Mouse (Mus musculus) right cerebral cortex, adult 18-20 months (tissue): ENCODE results near the gene Slc7a5.

Source experiments
- DNase-seq: peaks from one replicate; pipeline ENCODE4 v3.0.0; 2022; ENCODE audit warnings: mixed read lengths

Slc7a5 gene

GRCm38 (mm10) chr8:121935341-121936294, 28.1 kb upstream of the Slc7a5 start:
- DNase-seq: peak; percentile 68

DNA sequence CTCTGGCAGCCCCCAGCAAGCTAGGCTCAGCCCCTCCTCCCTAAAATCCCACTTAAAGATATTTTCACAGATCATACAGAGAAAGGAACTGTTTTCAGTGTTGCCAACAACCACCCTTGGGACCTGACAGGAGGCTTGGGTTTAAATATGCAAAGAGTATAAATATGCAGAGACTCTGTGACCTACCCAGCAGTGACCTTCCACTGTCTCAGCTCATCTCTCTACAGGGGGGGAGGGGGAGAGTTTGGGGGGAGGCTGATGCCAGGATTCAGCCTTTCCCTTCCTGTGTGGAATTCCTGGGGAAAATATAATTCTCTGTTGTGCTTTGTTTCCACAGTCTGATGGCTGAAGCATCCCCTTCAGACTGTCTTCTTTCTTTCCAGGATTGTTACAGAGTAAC, 27.4 kb upstream of the Slc7a5 start:
- DNase-seq: no peak

DNA sequence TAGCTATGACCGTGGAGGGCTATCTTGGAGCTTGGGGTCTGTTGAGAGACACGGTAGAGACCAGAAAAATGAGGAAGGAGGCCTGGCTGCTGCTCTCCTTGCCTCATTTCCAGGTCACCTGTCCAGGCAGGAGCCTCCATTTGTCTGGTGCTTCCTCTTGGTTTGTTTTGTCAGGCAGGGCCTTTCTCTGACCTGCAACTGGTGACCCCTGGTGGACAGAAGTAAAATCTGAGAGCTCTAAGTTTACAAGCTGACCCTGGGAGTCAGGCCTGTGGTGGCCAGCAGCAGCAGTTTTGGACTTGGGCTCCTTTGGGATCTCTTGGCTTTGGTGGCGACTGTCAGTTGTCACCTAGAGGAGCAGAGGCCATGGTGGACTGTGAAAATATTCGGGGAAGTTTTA, 27.0 kb upstream of the Slc7a5 start:
- no peak for DNase-seq

DNA sequence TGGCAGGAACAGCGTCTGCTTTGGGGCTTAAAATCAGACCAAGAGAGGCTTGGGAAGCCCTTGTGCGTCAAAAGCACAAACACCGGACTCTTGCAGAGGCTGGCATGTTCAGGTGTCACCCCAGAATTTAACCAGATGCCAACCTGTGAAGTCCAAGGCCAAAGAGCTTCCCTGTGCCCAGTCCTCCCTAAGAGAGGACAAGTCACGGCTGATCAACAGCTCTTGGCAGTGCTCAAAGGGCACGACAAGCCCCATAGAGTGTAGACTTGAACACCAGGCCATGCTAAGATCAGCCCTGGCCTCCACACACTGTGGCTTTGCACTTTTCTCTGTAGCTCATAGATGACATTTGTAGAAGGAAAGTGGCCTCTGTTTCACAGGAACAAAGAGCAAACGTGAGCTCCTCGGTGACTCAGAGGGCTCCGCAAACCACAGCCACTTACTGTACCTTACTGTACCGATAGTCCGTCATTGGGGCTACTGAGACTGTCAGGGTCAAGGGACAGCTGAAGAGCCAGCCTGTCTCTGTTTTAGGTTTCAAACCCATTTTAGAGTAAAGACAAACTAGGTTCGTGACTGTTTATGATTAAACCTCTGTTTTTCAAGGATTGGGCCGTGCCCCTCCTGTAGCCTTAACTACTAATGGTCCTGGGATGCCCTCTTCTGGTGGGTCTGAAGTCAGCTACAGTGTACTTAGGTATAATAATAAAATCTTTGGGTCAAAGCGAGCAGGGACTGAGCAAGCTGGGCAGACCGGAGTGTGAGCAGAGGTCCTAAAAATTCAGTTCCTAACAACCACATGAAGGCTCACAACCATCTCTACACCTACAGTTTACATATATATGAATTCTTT, 25.4 kb upstream of the Slc7a5 start:
- no peak for DNase-seq

DNA sequence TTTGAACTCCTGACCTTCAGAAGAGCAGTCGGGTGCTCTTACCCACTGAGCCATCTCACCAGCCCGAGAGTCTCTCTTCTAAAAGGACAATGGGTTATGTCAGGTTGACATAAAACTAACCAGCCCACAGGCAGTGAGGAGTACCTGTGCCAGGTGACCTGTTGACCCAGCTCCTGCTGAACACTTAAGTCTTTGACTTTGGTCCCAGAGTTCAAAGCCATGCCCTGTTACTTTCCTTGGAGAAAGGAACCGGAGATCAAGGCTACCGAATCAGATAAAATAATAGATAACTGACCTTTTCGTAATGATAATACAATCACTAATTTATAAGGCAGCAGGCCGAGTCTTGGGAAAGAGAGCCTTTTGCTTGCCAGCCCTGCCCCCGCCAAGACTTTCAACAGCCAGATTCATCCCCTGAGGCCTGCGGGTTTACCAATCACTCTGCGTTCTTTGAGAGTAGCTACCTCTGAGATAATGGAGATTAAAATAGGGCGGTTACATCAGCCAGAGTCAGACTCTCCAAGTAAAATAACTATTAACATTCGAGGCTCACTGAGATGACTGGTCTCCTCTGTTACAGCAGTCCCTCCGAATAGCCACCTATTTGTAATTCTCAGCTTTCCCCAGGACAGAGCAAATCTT, 24.7 kb upstream of the Slc7a5 start:
- no peak for DNase-seq

GRCm38 (mm10) chr8:121931571-121931970, 24.1 kb upstream of the Slc7a5 start:
- no peak for DNase-seq

DNA sequence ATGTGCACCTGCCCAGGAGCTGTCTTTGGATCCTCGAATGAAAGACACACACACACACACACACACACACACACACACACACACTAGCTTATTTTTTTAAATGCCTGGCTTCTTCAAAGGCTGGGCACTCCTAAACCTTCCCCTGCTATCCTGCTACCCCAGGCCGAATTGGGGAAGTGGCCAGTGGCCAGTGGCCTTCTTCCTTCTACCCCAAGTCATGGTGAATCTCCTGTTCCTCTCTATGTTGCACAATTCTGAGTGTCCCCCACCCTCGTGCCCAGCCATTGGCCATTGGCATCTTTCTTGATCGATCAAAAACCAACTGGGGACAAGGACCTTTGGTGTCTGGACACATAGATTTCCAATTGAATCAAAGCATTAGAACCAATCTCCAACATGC, 22.6 kb upstream of the Slc7a5 start:
- DNase-seq: no peak

GRCm38 (mm10) chr8:121927316-121927715, 19.8 kb upstream of the Slc7a5 start:
- peak; percentile 33 for DNase-seq

DNA sequence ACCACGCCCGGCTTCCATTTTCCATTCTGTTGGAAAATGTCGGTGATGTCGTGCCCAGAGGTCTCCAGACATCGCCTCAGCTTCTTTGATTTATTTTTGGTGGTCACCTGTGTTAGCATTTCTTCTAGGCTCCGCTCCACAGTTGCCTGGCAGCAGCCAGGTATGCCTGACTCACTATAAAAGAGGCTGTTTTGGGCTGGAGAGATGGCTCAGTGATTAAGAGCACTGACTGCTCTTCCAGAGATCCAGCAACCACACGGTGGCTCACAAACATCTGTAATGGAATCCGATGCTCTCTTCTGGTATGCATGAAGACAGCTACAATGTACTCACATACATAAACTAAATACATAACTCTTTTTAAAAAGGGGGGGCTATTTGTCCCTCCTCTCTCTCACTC, 18.8 kb upstream of the Slc7a5 start:
- no peak for DNase-seq

DNA sequence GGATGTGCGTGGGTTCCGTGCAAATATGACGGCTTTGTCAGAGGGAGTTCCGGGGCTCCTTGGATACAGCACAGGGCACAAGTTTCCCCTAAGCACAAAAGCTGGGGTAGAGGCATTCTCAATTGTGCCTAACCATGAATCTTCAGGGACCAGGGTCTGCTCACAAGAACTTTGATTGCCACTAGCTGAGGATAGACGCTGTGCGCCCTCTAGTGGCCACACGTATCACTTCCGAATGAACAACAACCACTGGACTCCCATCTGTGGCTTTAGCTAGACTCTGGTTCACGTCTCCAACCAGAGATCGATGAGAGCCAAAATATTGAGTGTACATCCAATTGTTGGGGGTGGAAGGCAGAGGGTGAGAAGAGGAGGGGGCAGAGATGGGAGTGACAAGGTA, 18.1 kb upstream of the Slc7a5 start:
- DNase-seq: peak; percentile 75

GRCm38 (mm10) chr8:121924681-121925080, 17.2 kb upstream of the Slc7a5 start:
- no peak for DNase-seq

DNA sequence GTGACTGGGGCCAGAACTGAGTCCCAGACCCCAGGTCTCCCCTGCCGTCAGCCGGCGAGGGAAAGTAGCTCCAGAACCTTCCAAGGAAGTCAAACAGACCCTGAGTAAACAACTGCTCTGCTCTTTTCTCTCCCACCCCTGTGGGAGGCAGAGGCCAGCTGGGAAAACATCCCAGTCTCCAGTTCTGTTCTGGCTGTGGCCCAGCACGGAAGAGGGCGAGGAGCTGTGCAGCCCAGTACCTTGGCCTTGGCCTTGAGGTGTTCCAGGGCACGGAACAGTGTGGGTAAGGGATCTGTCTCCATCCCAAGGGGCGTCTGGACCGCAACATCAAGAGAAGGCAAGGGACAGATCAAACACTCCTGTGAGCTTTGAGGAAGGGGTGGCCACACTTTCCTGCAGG, 14.6 kb upstream of the Slc7a5 start:
- no peak for DNase-seq

GRCm38 (mm10) chr8:121921582-121921981, 14.1 kb upstream of the Slc7a5 start:
- no peak for DNase-seq

- DNase-seq: no peak
These were observed 12.2 kb upstream of the Slc7a5 start for GRCm38 (mm10) chr8:121919731-121920130.

GRCm38 (mm10) chr8:121919158-121919557, 11.7 kb upstream of the Slc7a5 start:
- no peak for DNase-seq

GRCm38 (mm10) chr8:121913378-121913777, 5.9 kb upstream of the Slc7a5 start:
- no peak for DNase-seq

DNA sequence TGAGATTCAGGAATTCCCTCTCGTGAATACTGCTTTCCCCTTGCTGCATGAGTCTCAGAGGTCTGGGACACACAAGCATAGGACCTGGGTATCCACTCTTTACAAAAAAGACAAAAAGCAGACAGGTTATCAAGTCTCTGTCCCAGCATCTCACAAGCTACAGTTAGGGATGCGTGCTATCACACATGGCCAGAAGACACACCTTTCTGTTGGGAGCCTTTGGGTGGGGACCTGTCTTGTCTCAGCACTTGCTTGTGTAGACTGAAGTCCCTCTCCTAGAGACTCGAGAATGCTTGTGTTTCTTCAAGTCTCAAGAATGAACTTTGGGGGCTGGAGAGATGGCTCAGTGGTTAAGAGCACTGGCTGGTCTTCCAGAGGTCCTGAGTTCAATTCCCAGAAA, 5.3 kb upstream of the Slc7a5 start:
- no peak for DNase-seq

- no peak for DNase-seq
These were observed 4.5 kb upstream of the Slc7a5 start for GRCm38 (mm10) chr8:121911987-121912386.

DNA sequence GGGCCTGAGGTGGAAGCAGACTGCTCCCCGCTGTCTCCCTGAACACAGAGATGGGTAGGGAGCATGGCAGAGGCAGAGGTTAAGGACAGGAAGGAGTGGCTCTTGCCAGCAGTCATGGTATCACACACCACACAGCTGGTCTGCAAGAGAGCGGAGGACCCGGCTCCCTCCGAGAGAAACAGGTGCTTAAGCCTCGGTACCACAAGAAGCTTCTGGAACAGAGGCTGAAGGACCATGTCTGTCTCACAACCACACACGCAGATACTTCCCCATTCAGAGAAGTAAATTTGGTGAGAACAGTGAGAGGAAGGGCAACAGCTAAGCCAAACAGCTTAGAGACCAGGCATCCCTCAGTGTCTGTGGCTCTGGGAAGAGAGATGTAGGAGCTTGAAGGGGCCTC, 3.9 kb upstream of the Slc7a5 start:
- no peak for DNase-seq

GRCm38 (mm10) chr8:121909663-121910062, 2.2 kb upstream of the Slc7a5 start:
- peak; percentile 71 for DNase-seq

DNA sequence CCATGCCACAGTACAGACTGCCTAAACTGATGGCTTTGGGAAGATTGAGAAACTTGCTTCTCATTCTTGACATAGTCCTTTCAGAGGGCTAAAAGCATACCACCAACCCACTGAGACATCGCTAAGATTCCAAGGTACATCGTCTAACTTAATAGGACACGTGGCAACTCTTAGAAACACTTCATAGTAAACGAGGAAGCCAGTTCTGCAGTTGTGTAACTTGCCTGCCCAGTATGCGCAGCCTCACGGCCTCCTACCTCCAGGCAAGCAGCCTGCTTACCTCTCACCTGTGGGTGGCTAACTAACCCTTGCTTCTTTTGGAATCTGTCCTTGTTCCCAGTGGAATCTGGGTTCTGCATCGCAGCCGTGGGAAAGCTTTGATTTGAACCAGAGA, 1.7 kb upstream of the Slc7a5 start:
- DNase-seq: no peak

- DNase-seq: no peak
These were observed 1.1 kb upstream of the Slc7a5 start for GRCm38 (mm10) chr8:121908378-121909147.
